Mouse (Mus musculus) E14TG2a.4 (cell line): ENCODE measurements at regions not wholly inside any gene's neighbourhood (a gene's known extent, or its start where the extent isn't known, plus 50 kb on each side); places are given as distances from the start of the nearest gene placed in this dataset.

Experiments
- H3K27me3 ChIP-seq: 2 replicates; pipeline ENCODE4 v1.6.1; 2014; ENCODE audit warnings: low read length, control low read depth; ENCODE audit not compliant: insufficient read depth
- H3K36me3 ChIP-seq: 2 replicates; pipeline ENCODE4 v1.6.1; 2014; ENCODE audit warnings: low read length, control low read depth; ENCODE audit not compliant: insufficient read depth
- H3K4me1 ChIP-seq: replicated peaks from 2 replicates; pipeline ENCODE4 v1.6.1; 2014; ENCODE audit warnings: low read depth, low read length, control low read depth
- H3K4me3 ChIP-seq: replicated peaks from 2 replicates; pipeline ENCODE4 v1.5.1; 2014; ENCODE audit warnings: mild to moderate bottlenecking, low read length
- H3K9me3 ChIP-seq: 2 replicates; pipeline ENCODE4 v1.6.1; 2014; ENCODE audit warnings: low read length, control low read depth
- CTCF ChIP-seq: conservative IDR thresholded peaks from 2 replicates; pipeline ENCODE4 v1.5.1; 2014; ENCODE audit warnings: low read length
- NANOG ChIP-seq: IDR thresholded peaks from 2 replicates; pipeline ENCODE4 v1.6.1; 2014; ENCODE audit warnings: borderline replicate concordance, low read length, mixed read lengths
- POU5F1 ChIP-seq: IDR thresholded peaks from 2 replicates; pipeline ENCODE4 v1.6.1; 2014; ENCODE audit warnings: low read length, borderline replicate concordance

GRCm38 (mm10) chr11:111155023-111155422 lies 89.1 kb downstream of the Kcnj2 start:
- no peaks in the 10 kb centered on the region for H3K4me1 ChIP-seq
- no peaks in the 10 kb centered on the region for H3K27me3 ChIP-seq
- no peaks in the 10 kb centered on the region for H3K9me3 ChIP-seq
- H3K4me3 ChIP-seq: no peak overlapping the region
- TF ChIP-seq NANOG: no peak
- TF ChIP-seq POU5F1: no peak
- TF ChIP-seq CTCF: no peak
- H3K36me3 ChIP-seq: no peaks in the 10 kb centered on the region

DNA sequence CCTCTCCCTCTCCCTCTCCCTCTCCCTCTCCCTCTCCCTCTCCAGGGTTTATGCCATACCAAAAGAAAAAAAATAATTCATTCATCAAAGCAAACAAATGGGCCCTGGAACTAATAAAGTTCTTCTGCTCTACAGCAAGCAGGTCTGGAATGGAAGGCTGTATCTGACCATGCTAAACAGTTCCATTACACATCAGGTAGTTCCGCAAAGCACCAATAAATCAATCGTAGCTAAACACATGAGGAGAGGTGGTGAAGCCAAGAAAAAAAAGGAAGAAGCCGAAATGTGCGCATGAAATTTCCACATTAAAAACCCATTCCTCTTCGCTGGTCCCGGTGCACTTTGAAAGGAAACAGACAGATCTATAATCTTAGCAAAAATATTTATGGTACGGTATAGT lies 89.8 kb downstream of the Kcnj2 start:
- Histone ChIP-seq H3K36me3 (no peaks in the 10 kb centered on the region), H3K4me1 (no peaks in the 10 kb centered on the region), H3K27me3 (no peaks in the 10 kb centered on the region), H3K9me3 (no peaks in the 10 kb centered on the region), H3K4me3 (no peak overlapping the region)
- TF ChIP-seq CTCF: no peak
- no peak for TF ChIP-seq NANOG
- TF ChIP-seq POU5F1: no peak

- no peaks in the 10 kb centered on the region for H3K27me3 ChIP-seq
- no peaks in the 10 kb centered on the region for H3K36me3 ChIP-seq
- no peaks in the 10 kb centered on the region for H3K9me3 ChIP-seq
- no peak for TF ChIP-seq POU5F1
- TF ChIP-seq CTCF: no peak
- TF ChIP-seq NANOG: no peak
- no peaks in the 10 kb centered on the region for H3K4me1 ChIP-seq
- no peak overlapping the region for H3K4me3 ChIP-seq
Measured at GRCm38 (mm10) chr11:111159299-111159698, 93.3 kb downstream of the Kcnj2 start.

GRCm38 (mm10) chr11:111164907-111165306 lies 98.9 kb downstream of the Kcnj2 start:
- H3K9me3 ChIP-seq: no peaks in the 10 kb centered on the region
- H3K36me3 ChIP-seq: no peaks in the 10 kb centered on the region
- H3K27me3 ChIP-seq: no peaks in the 10 kb centered on the region
- no peaks in the 10 kb centered on the region for H3K4me1 ChIP-seq
- no peak for TF ChIP-seq POU5F1
- no peak overlapping the region for H3K4me3 ChIP-seq

- Histone ChIP-seq H3K4me1 (no peaks in the 10 kb centered on the region), H3K9me3 (no peaks in the 10 kb centered on the region), H3K36me3 (no peaks in the 10 kb centered on the region), H3K4me3 (no peak overlapping the region), H3K27me3 (no peaks in the 10 kb centered on the region)
- TF ChIP-seq POU5F1 (no peak), NANOG (no peak), CTCF (no peak)
Measured at GRCm38 (mm10) chr11:111170174-111170800, 104.3 kb downstream of the Kcnj2 start.

GRCm38 (mm10) chr11:111173525-111173924 lies 107.6 kb downstream of the Kcnj2 start:
- Histone ChIP-seq H3K4me1 (no peaks in the 10 kb centered on the region), H3K9me3 (peaks cover 12% of the 10 kb centered on the region; the same call in 1 of the 2 replicates), H3K36me3 (no peaks in the 10 kb centered on the region), H3K27me3 (no peaks in the 10 kb centered on the region), H3K4me3 (no peak overlapping the region)
- TF ChIP-seq POU5F1 (no peak), NANOG (no peak), CTCF (no peak)

DNA sequence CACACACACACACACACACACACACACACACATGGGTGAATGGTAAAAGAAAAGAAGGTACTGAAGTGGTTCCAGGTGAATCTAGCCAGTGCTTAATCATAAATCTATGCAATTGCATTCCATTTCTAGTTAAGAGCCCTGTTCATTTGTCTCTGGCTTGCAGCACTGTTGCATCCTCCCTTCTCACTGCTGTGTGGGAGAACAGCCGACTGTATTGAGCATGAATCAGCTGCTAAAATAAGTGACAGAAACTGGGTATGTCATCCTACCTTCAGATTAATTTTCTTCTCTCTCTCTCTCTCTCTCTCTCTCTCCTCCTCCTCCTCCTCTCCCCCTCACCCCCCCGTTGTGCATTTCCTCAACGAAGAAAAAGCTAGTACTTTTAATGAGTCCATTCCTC lies 109.6 kb downstream of the Kcnj2 start:
- Histone ChIP-seq H3K36me3 (no peaks in the 10 kb centered on the region), H3K27me3 (no peaks in the 10 kb centered on the region), H3K4me3 (no peak overlapping the region), H3K9me3 (peaks cover 28% of the 10 kb centered on the region), H3K4me1 (no peaks in the 10 kb centered on the region)
- TF ChIP-seq CTCF: no peak
- no peak for TF ChIP-seq NANOG
- TF ChIP-seq POU5F1: no peak

- H3K4me3 ChIP-seq: no peak overlapping the region
- no peak for TF ChIP-seq NANOG
- no peak for TF ChIP-seq CTCF
- TF ChIP-seq POU5F1: no peak
- peaks cover 46% of the 10 kb centered on the region for H3K9me3 ChIP-seq
- no peaks in the 10 kb centered on the region for H3K27me3 ChIP-seq
- no peaks in the 10 kb centered on the region for H3K4me1 ChIP-seq
- H3K36me3 ChIP-seq: no peaks in the 10 kb centered on the region
Measured at GRCm38 (mm10) chr11:111177516-111177915, 111.6 kb downstream of the Kcnj2 start.

DNA sequence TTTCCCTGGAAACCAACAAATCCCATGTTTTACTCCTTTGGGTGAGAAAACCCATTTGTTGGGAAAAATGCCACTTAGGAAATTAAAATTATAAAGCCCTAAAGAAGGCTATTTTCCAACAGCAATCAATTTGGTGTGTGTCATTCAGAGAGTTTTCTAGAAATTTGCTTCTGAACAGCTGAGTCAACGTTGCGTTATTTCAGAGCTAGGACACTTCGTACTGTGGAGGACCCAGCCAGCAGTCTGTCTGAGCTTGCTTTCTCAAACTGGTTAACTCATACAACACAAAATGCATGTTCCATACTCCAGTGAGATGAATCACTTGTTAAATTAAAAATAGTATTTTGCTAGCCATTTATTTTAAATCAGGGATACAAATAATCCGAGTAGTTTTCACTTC lies 131.5 kb downstream of the Kcnj2 start:
- Histone ChIP-seq H3K36me3 (no peaks in the 10 kb centered on the region), H3K9me3 (0 out of 2 replicates have a peak, but pooled peaks cover 8% of the 10 kb centered on the region), H3K4me3 (no peak overlapping the region), H3K4me1 (no peaks in the 10 kb centered on the region), H3K27me3 (no peaks in the 10 kb centered on the region)
- TF ChIP-seq POU5F1 (no peak), NANOG (no peak), CTCF (no peak)
